Mouse (Mus musculus): Measurements from ENCODE around the gene Ubl4a. TPM values are rescaled to one million over a fixed set of nuclear protein-coding genes. Genes with fewer than 3 reads are reported as not detected.
"Not testable (repeated sequence)": the region's sequence is repeated elsewhere in the genome, so short reads cannot be mapped to it uniquely, and the experiment has no call there.

Gene Ubl4a
- 10 to 100 TPM; 43.2 to 48.8 TPM for total RNA-seq (2021)

DNA sequence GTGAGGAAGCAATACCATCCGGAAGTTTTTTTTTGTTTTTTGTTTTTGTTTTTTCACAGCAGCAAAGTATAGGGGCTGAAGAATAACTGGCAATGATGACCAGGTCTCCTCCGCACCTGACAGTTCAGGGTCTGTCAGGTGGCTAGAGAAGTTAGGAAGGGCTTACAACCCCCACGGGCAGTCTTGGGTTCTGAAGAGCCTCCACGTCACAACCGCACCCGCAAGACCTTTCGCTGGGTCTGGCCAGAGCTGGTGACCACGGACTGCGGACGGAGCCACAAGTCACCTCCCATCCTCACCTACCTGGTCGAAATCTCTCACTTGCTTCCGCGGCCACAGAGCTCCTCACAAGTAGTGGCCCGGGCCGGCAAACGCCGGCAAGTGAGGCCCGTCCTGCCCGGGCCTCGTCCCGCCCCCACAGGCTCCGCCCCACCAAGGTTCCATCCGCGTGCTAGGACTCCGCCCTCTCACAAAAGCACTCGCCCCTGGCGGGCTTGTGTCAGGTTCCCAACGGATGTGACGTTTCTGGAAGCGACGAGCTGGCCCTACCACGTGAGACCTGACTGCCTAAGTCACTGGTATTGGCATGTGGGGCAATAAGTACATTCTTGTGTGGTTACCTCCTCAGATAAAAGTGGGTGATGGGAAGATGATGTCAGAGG lies at the start of gene Ubl4a, which contains the start of gene Slc10a3:
Gene Ubl4a, minus strand, starts transcription at position 331 of the 662 bp plus-strand sequence.
Gene Slc10a3, minus strand, starts transcription at position 462 of the 662 bp plus-strand sequence.
- intact Hi-C loops (cut with DNase I), result loop anchor here (2.0 kb wide), 1 partner anchor 50 kb away; no protein-coding TSS in a partner anchor
- peak; percentile 78 for DNase-seq

DNA sequence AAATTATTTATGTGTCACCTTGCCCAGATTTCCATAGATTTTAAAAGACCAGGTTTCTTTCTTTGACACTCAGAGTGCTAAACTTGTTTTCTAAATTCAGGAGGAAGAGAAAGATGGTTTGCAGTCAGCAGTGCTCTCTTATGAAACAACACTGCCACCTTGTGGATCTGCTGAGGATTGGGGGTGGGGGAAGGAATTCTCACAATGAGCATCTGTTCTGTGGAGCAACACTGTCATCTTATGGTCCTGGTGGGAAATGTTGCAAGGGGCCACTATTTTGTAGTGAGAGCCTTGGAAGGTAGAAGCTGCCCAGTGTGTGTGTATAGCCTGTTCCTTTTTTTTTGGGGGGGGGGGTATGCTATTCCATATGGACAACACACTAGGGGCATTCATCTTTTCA lies 40.4 kb upstream of the Ubl4a start:
- DNase-seq, result peak; percentile 54
- intact Hi-C loops (cut with DNase I), result loop anchor here (5.0 kb wide), 1 partner anchor 166 kb away; the partner anchor contains the start of gene Flna

DNA sequence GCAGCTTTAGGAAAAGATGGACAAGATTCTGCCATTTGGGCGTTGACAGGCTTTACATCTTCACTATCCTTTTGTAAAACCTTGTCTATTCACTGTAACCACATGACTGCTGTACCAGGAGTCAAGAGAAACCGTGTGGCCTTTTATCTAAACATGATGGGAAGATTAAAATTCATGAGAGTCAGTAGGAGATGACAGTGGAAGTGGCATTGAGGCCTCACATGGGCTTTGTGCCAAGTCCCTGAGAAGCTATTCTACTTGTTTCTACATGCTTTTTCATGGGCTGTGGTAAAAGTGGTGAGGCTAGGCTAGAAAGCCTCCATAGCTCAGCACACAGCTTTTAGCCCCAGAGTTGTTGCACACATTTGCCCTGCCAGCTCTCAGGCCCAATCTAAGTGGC lies 35.3 kb upstream of the Ubl4a start:
- intact Hi-C loops (cut with DNase I), result no loop called here
- no peak for DNase-seq

DNA sequence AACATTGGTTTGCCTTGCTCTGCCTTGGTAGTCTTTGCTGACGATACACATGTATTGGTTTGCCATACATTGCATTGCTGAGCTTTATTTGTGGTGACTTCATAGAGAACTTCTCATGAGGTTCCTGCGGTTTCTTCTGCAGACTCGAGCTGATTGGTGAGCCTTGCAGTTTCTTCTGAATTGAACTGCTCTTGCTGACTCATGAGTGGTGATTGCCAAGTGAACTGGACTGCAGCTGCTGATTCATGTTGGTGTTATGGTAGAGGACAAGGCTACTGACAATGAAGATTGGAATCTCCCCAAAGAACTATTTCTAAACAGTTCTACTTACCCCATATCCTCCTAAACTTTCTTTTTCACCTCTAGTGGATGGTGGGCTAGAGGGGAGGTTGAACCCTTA lies 27.1 kb upstream of the Ubl4a start:
- intact Hi-C loops (cut with DNase I), result no loop called here
- no peak for DNase-seq

DNA sequence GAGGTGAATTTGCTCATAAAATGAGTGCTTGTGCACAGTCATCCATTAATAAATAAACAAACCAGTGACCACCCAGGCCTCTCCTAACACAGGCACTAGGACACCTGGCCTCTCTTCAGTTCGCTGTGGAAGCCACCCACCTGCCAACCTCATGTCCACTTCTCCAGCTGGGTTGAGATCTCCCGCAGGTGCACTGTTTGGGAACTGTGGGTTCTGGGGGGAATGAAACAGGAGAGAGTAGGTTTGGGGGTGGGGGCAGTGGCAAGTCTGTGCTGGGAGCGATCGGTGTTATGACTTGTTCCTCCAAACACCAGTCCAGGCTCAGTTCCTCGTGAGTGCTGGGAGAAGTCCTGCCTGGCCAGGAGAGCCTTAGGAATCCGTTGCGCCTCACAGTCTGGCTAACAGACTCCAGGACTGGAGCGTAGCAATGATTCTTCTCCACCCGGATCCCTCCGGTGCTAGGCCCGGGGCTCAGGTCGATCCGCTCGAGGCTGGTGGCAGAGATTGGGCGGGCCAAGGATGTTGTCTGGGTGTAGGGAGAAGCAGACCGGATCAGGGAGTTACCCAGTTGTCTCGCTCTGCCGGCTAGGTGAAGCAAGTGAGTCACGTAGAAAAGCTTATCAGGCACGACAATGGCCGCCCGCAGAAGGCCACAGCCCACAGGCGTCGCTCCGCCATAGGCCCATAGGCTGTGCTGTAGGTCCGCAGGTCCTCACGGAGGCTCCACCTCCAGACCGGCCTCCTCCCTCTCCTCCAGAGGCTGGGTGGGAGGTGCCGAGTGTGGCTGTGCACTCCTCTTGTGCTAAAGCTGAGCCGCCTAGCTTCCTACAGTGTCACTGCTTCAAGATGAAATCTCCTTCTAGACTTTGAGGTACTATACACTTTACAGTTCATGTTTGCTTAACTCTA lies 19.8 kb upstream of the Ubl4a start, which contains the start of the genes Fam3a and Ikbkg:
Gene Fam3a, minus strand, starts transcription at position 738 of the 909 bp plus-strand sequence.
Gene Ikbkg, plus strand, starts transcription at position 756 of the 909 bp plus-strand sequence.
- intact Hi-C loops (cut with DNase I), result loop anchor here (5.0 kb wide), 1 partner anchor 65 kb away; the partner anchor contains the start of gene Plxna3
- DNase-seq, result peak; percentile 85

DNA sequence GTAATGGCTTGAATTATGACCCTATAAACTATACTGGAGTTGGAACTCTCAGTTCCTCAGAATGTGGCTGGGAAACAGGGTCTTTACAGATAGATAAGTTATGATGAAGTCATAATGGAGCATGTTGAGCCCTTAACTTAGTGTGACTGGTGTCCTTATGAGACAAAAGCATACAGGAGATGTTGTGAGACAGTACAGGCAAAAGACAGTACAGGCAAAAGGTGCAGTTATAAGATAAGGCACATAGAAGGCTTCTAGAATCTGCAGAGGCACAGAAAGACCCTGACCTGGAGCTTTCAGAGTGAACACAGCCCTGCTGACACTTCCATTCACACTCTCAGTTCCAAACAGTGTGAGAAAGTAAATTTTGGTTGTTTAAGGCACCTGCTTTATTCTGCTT lies 15.1 kb upstream of the Ubl4a start:
- intact Hi-C loops (cut with DNase I), result no loop called here
- no peak for DNase-seq

DNA sequence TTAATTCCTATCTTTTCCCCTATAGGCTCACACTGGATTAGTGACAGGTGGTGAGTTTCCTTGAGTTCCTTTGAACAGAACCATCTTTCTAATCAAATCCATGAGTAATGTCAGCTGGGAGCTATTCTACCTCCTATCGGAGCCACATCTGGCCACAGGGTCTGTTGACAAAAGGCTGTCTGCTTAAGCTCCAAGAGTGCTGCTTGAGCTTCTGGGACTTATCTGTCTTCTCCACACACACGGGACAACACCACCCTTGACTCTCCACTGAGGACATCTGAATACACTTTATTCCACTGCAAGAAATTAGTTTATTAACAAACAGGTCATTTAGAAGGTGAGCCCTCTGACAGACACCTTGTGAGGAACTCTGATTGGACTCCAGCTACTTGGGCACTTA lies 11.4 kb upstream of the Ubl4a start:
- DNase-seq, result no peak
- intact Hi-C loops (cut with DNase I), result no loop called here

DNA sequence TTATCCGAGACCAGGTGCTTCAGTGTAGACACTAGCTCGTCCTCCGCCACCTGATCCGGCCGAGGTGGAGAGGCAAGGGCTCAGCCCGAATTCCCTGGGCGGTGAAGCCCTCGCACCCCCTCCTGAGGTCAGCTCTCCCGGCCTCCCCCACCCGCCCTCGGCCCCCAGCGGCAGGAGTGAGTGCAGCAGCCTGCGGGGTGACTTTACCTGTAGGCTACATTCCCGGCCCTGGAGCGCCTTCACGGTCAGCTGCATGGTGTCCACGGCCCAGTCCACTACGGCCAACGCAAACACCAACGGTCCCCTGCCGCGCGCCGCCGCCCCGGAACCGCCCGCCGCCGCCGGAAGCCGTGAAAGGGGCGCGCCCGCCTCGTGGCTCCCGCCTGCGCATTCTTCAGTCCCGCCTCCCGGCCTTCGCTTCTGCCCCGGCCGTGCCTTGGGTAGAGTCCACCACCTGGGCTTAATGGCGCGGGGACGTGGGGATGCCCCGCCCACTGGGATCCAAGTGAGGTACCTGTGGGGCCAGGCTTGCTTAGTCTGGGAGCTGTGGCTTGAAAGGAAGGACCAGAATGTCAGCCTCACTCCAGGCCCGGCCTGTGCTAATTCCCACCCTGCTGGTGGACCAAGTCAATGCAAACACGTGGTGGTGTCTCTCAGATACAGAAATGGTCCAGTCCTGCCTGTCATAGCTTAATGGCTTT lies 4.7 kb downstream of the Ubl4a start:
- peak; percentile 65 for DNase-seq
- intact Hi-C loops (cut with DNase I), result no loop called here

DNA sequence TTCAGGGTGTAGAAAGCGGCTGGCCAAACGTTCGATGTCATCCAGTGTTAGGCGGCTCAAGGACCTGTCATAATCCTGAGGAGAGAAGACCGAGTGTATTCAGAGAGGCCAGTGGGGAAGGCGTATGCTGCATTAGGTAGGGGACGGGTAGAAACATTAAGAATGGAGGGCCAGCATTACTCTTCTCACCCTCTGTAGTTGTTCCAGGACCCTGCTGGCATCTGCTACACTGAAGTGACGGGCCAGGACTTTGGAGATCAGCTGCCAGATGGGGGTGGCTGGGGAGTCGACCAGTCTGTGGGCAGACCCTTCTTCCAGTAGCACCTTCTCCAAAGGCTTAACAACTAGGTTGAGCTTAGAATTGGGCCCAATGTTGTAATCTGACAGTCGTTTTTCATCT lies 5.5 kb downstream of the Ubl4a start:
- no peak for DNase-seq
- intact Hi-C loops (cut with DNase I), result no loop called here

DNA sequence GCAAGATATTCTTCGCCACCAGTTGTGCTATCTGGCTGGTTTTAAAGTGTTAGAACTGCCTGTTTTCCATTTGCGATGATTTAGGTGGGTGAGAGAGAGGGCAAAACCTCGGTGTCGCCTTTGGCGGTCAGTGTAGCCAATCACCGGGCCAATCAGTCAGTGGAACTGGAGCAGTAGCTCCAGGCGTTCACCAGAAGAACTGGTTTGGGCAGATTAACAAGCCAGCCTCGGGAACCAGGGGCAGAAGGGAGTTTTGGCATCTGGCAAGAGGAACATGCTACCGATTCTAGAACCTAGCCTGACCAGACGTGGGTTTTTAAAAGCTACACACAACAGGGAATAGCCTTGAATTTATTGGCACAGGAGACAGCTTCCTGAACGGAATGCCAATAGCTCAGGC lies 13.8 kb downstream of the Ubl4a start:
- intact Hi-C loops (cut with DNase I), result no loop called here

DNA sequence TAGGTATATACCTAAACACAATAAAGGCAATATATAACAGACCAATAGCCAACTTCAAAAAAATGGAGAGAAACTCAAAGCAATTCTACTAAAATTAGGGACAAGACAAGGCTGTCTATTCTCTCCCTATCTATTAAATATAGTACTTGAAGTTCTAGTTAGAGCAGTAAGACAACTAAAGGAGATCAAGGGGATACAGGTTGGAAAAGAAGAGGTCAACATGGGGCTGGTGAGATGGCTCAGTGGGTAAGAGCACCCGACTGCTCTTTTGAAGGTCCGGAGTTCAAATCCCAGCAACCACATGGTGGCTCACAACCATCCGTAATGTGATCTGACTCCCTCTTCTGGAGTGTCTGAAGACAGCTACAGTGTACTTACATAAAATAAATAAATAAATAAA lies 15.9 kb downstream of the Ubl4a start:
- intact Hi-C loops (cut with DNase I); DNase-seq: not testable (repeated sequence)

More for the DNA sequence above, 13.8 kb downstream of the Ubl4a start:
- no peak for DNase-seq

DNA sequence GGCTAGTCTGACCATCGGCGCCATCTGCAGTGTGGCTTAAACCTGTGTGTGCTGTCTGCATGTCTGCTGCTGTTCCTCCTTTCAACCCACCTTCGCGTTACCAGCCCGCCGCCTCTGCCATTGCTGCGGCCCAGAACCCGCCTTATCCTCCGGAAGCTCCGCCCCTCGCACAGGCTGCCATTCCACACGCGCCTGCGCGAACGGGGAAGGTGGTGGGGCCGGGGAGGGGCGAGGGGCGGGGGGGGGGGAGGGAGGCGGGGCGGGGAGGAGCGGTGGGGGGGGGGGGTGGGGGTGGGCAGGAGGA lies 19.6 kb downstream of the Ubl4a start, which contains the start of gene Lage3:
Gene Lage3, minus strand, starts transcription at position 152 of the 304 bp plus-strand sequence.
- intact Hi-C loops (cut with DNase I), result no loop called here
- DNase-seq, result peak; percentile 84

DNA sequence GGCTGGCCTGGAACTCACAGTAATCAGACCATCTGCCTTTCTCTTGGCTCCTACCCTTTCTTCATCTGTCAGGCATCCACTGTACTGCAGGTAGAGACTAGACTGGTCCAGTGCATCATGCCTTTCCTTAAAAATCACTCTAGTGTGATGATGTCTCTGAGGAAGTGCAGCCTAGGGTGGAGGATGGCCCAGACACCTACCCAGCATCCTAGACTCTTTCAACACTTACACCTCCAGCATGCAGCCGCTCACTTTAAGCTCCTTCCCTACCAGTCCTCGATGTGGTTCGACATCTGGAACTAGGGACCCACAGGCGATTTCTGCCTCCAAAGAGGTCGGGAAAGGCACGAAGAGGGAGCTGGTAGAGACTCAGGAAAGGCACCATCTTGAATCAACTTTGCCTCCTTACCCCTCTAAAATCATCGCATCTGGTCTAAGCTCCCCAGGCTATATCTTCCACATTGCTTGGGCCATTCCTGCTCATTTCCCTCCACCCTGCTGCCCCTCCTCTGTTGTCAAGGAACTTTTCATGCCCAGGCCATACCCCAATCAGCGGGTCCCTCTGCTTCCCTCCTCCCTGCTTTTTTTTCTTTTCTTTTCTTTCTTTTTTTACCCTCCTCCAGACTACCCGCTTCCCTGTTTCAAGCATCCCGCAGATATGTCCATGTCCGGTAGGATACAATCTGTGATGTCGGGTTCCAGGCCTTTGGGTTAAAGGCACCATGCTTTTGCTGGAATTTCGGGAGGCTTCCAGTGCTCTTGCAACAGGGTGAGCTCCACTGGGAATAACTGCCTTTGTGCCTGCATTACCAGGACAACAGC lies 20.2 kb downstream of the Ubl4a start:
- intact Hi-C loops (cut with DNase I), result no loop called here
- DNase-seq, result no peak

DNA sequence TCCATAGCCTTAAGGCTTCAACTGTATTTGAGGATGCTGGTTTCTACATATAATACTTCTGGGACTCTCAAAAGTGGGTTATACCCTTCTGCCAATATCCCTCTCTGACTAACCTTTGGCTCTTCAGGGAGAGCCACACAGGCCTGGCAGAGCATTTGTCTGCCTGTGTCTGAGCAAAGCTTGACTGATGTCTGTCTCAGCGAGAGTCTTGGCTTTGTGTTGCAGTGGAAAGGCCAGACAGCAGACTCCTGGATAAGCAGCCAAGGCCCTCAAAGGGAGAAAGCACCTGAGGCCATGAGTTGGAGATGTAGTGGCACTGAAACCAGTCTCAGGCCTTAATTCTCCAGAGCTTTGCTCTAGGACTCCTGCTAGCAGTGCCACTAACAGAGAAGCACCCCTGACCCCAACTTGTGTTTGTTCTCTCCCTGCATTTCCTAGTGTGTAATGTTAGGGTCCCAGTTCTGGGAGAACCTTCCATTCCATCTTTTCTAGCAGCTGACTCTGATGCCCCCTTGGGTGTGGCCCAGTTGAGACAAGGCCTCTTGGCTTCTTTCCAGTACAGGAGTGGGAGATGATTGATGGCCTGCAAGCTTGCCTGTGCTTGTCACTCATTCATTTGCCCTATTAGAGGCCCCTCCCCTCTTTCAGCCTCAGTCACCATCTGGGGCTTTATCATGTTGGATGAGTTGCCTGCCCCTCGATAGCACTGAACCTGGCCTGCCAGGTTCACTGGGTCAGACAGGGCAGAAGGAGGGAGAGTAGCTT lies 42.7 kb downstream of the Ubl4a start:
- intact Hi-C loops (cut with DNase I), result no loop called here
- no peak for DNase-seq

DNA sequence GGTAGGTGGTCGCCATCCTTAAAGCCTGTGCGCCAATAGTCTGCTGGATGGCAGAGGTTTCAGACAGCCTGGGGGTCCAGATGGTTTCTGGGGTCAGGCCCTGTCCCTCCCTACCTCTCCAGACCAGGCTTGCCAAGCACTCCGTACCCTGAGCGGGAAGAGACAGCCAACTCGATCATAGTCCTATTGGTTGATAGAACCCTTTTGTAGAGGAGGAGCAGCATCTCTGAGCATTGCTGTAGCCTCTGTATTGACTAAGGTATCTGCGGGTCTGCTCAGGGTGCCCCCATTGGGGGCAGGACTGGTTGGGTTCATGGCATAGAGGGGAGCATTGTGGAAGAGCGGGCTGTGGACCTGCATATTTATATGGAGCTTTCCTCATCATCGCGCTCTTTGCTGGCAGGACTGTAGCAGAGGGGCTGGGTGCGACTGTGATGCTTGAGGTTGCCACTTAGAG lies 43.8 kb downstream of the Ubl4a start:
- DNase-seq, result no peak
- intact Hi-C loops (cut with DNase I), result loop anchor here (5.0 kb wide), 1 partner anchor 63 kb away; the partner anchor contains the start of genes Fam3a and Ikbkg

DNA sequence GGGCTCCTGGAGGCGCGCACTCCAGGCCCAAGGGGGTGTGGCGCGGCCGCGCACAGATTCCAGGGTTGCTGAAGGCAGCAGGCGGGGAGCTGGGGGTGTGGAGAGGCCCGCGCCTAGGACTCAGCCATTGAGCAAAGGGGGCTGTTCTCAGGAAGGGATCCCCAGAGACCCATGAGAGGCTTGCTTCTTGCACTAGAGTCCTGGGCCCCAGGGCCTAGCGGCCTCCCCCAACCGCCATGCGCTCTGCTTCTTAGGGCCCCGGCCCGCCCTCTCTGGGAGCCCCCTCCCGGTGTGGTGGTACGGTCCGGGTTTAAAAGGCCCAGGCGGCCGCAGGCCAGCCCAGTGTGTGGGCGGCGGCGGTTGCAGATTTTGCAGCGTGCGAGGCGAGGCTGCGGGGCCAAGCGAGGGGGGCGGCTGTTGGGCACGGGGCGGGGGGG lies 44.3 kb downstream of the Ubl4a start, which contains the start of gene Plxna3:
Gene Plxna3, plus strand, starts transcription at position 342 of the 437 bp plus-strand sequence.
- intact Hi-C loops (cut with DNase I), result loop anchor here (5.0 kb wide), 1 partner anchor 64 kb away; the partner anchor contains the start of genes Fam3a and Ikbkg
- peak; percentile 72 for DNase-seq

Data from left cerebral cortex, postnatal 4 days (tissue).